Mouse (Mus musculus): ENCODE measurements around the gene Myo5a.

GRCm38 (mm10) chr9:75236416-75237308 is 165.8 kb downstream of the Myo5a start:
- TF ChIP-seq POLR2A (IDR thresholded peaks at IDR 0.05; ENCODE audit: borderline replicate concordance, extremely low read depth, low read depth, low read length) = peak; percentile 15; the same call in 1 of the 2 replicates
- no peak for TF ChIP-seq CTCF (IDR thresholded peaks at IDR 0.05; ENCODE audit: insufficient read depth, low read length)
